Mouse (Mus musculus): Measurements from ENCODE around the gene Med14.

Med14 gene

GRCm38 (mm10) chrX:12761626-12762333 lies at the start of gene Med14:
Gene Med14, minus strand, starts transcription at chrX:12762073.
- DNase-seq: peak; percentile 94

GRCm38 (mm10) chrX:12800559-12800958 lies 38.7 kb upstream of the Med14 start:
- DNase-seq: no peak

GRCm38 (mm10) chrX:12794842-12795241 lies 33.0 kb upstream of the Med14 start:
- DNase-seq: peak; percentile 12

- DNase-seq: peak; percentile 45
Observed at GRCm38 (mm10) chrX:12791674-12792340, 29.9 kb upstream of the Med14 start.

- DNase-seq: no peak
Observed at GRCm38 (mm10) chrX:12773236-12773635, 11.4 kb upstream of the Med14 start.

- no peak for DNase-seq
Observed at GRCm38 (mm10) chrX:12771561-12771960, 9.7 kb upstream of the Med14 start.

GRCm38 (mm10) chrX:12768571-12768970 lies 6.7 kb upstream of the Med14 start:
- DNase-seq: no peak

- no peak for DNase-seq
Observed at GRCm38 (mm10) chrX:12766846-12767564, 5.1 kb upstream of the Med14 start.

- DNase-seq: no peak
Observed at GRCm38 (mm10) chrX:12763127-12763834, 1.4 kb upstream of the Med14 start.

- DNase-seq: no peak
Observed at GRCm38 (mm10) chrX:12762334-12763126, 657 bp upstream of the Med14 start.

- no peak for DNase-seq
Observed at GRCm38 (mm10) chrX:12761259-12761625, 631 bp downstream of the Med14 start.

- no peak for DNase-seq
Observed at GRCm38 (mm10) chrX:12760501-12760900, 1.4 kb downstream of the Med14 start.

GRCm38 (mm10) chrX:12759625-12760024 lies 2.2 kb downstream of the Med14 start:
- DNase-seq: no peak

GRCm38 (mm10) chrX:12747886-12748285 lies 14.0 kb downstream of the Med14 start:
- DNase-seq: no peak

GRCm38 (mm10) chrX:12746729-12747128 lies 15.1 kb downstream of the Med14 start:
- DNase-seq: no peak

GRCm38 (mm10) chrX:12740396-12740795 lies 21.5 kb downstream of the Med14 start:
- DNase-seq: no peak

- no peak for DNase-seq
Observed at GRCm38 (mm10) chrX:12716036-12716435, 45.8 kb downstream of the Med14 start.

- no peak for DNase-seq
Observed at GRCm38 (mm10) chrX:12713796-12714195, 48.1 kb downstream of the Med14 start.

GRCm38 (mm10) chrX:12686910-12687309 lies 75.0 kb downstream of the Med14 start:
- no peak for DNase-seq

GRCm38 (mm10) chrX:12686071-12686470 lies 75.8 kb downstream of the Med14 start:
- no peak for DNase-seq

GRCm38 (mm10) chrX:12677396-12677795 lies 84.5 kb downstream of the Med14 start:
- DNase-seq: peak; percentile 77

- DNase-seq: peak; percentile 93
Observed at GRCm38 (mm10) chrX:12673054-12673775, 88.7 kb downstream of the Med14 start, which contains the start of gene 1810030O07Rik. Gene 1810030O07Rik, minus strand, starts transcription at chrX:12673668.
